Mouse (Mus musculus) erythroid progenitor cell, adult 5-6 weeks (primary cell): ENCODE results near the gene Mllt1. TPM values are rescaled to one million over a fixed set of nuclear protein-coding genes. Genes with fewer than 3 reads are reported as not detected.
"Not testable (repeated sequence)": the region's sequence is repeated elsewhere in the genome, so short reads cannot be mapped to it uniquely, and the experiment has no call there.

Experiments used
- ATAC-seq: replicated peaks from 2 replicates; pipeline ENCODE4 v1.8.0; 2016; ENCODE audit warnings: moderate number of reproducible peaks, mild to moderate bottlenecking, moderate TSS enrichment, inconsistent platforms; ENCODE audit not compliant: poor library complexity, low FRiP score, severe bottlenecking
- total RNA-seq, 2 experiments: library from RNA; stranded (forward) in 1 of 2; stranded (reverse) in 1 of 2; fragments of 150-400 nt in 1 of 2; fragments of 186-747, 209-891 nt in 1 of 2; gene quantifications; 2 replicates each; pipeline versions ENCODE4 v1.2.3 to v1.2.4; 2015 to 2017; ENCODE audit warnings: low replicate concordance in 2 of 2

Gene Mllt1
- total RNA-seq, 2 experiments from 2014 or later, result 3.4 to 6.4 TPM

GRCm38 (mm10) chr17:56938751-56939150, 3.5 kb upstream of the Mllt1 start:
- ATAC-seq, result no peak

- ATAC-seq, result no peak
Measured at GRCm38 (mm10) chr17:56936731-56937130, 1.5 kb upstream of the Mllt1 start.

- peak; percentile 59 for ATAC-seq
Measured at GRCm38 (mm10) chr17:56934545-56935330, 477 bp downstream of the Mllt1 start.

- ATAC-seq, result no peak
Measured at GRCm38 (mm10) chr17:56933395-56933794, 1.8 kb downstream of the Mllt1 start.

GRCm38 (mm10) chr17:56930026-56930425, 5.2 kb downstream of the Mllt1 start:
- no peak for ATAC-seq

GRCm38 (mm10) chr17:56929530-56929929, 5.7 kb downstream of the Mllt1 start:
- no peak for ATAC-seq

GRCm38 (mm10) chr17:56929101-56929500, 6.1 kb downstream of the Mllt1 start:
- ATAC-seq, result no peak

- ATAC-seq, result no peak
Measured at GRCm38 (mm10) chr17:56925998-56926397, 9.2 kb downstream of the Mllt1 start.

GRCm38 (mm10) chr17:56919725-56920124, 15.5 kb downstream of the Mllt1 start:
- no peak for ATAC-seq

- ATAC-seq, result no peak
Measured at GRCm38 (mm10) chr17:56917166-56917565, 18.0 kb downstream of the Mllt1 start.

GRCm38 (mm10) chr17:56913444-56913843, 21.8 kb downstream of the Mllt1 start:
- ATAC-seq, result no peak

- no peak for ATAC-seq
Measured at GRCm38 (mm10) chr17:56913023-56913422, 22.2 kb downstream of the Mllt1 start.

GRCm38 (mm10) chr17:56909764-56910163, 25.5 kb downstream of the Mllt1 start:
- ATAC-seq, result not testable (repeated sequence)

- ATAC-seq, result no peak
Measured at GRCm38 (mm10) chr17:56907887-56908286, 27.3 kb downstream of the Mllt1 start.

- ATAC-seq, result no peak
Measured at GRCm38 (mm10) chr17:56907096-56907495, 28.1 kb downstream of the Mllt1 start.

- ATAC-seq, result no peak
Measured at GRCm38 (mm10) chr17:56906166-56906565, 29.0 kb downstream of the Mllt1 start.

- no peak for ATAC-seq
Measured at GRCm38 (mm10) chr17:56902698-56903097, 32.5 kb downstream of the Mllt1 start.

- ATAC-seq, result no peak
Measured at GRCm38 (mm10) chr17:56897630-56898195, 37.5 kb downstream of the Mllt1 start.

GRCm38 (mm10) chr17:56896513-56897129, 38.6 kb downstream of the Mllt1 start:
- no peak for ATAC-seq

- ATAC-seq, result no peak
Measured at GRCm38 (mm10) chr17:56895368-56895918, 39.8 kb downstream of the Mllt1 start.

- ATAC-seq, result no peak
Measured at GRCm38 (mm10) chr17:56890018-56890417, 45.2 kb downstream of the Mllt1 start.
